In genomic region chr4:129555862-129556531, GRCm38 (mm10) we compare ENCODE assay signal across 8 mouse cellular contexts. TPM values are rescaled to one million over a fixed set of nuclear protein-coding genes. Genes with fewer than 3 reads are reported as not detected.
DNase-seq lines count a peak whose midpoint lies in the region; ATAC-seq and TF ChIP-seq lines count a peak whose summit lies in the region.

No protein-coding gene starts in this region.

- peak overlapping the region; percentile 71 for H3K9ac ChIP-seq in limb, embryonic 13.5 days
- peak overlapping the region; percentile 37 for H3K9ac ChIP-seq in neural tube, embryonic 14.5 days (replicated peaks; ENCODE audit: low read depth, low read length)

- intact Hi-C loops in gastrocnemius, adult 2 months (cut with DNase I) = no loop called here
- intact Hi-C loops in gastrocnemius, postnatal 14 days (cut with DNase I; ENCODE audit: low total_unique reads) = no loop called here

- H3K4me3 ChIP-seq in gastrocnemius, adult 2 months = peak overlapping the region; percentile 79
- H3K4me3 ChIP-seq in spleen, adult 2 months (ENCODE audit: extremely low read depth, insufficient read depth, insufficient read length) = peak overlapping the region; percentile 69
- peak overlapping the region; percentile 61 for H3K4me3 ChIP-seq in limb, embryonic 13.5 days
- peak overlapping the region; percentile 30 for H3K4me3 ChIP-seq in neural tube, embryonic 14.5 days (ENCODE audit: low read depth, low read length)

- H3K9me3 ChIP-seq in limb, embryonic 13.5 days = no peaks in the 10 kb centered on the region
- no peaks in the 10 kb centered on the region for H3K9me3 ChIP-seq in neural tube, embryonic 14.5 days (ENCODE audit: control insufficient read depth, low read length)

- peaks cover 24% of the 10 kb centered on the region; the same call in 1 of the 2 replicates for H3K4me1 ChIP-seq in spleen, adult 2 months (ENCODE audit: control insufficient read depth, insufficient read depth, insufficient read length)
- H3K4me1 ChIP-seq in limb, embryonic 13.5 days = peaks cover 21% of the 10 kb centered on the region
- peaks cover 2% of the 10 kb centered on the region; the same call in 1 of the 2 replicates for H3K4me1 ChIP-seq in neural tube, embryonic 14.5 days (ENCODE audit: control insufficient read depth, insufficient read depth, low read length)

- WGBS in spleen, adult 2 months = 13% methylated on average over 24 of the region's 24 CpGs
- WGBS in limb, embryonic 13.5 days = under 1% methylated on average over 24 of the region's 24 CpGs
- WGBS in neural tube, embryonic 14.5 days = under 1% methylated on average over 24 of the region's 24 CpGs

- no peak for TF ChIP-seq CTCF in gastrocnemius, adult 2 months (IDR thresholded peaks at IDR 0.05)
- TF ChIP-seq CTCF in spleen, adult 2 months (IDR thresholded peaks at IDR 0.05; ENCODE audit: extremely low read depth, insufficient read depth, insufficient read length, insufficient replicate concordance) = no peak

- H3K27me3 ChIP-seq in spleen, adult 2 months (ENCODE audit: control insufficient read depth, insufficient read depth, low read length) = no peaks in the 10 kb centered on the region
- H3K27me3 ChIP-seq in limb, embryonic 13.5 days = no peaks in the 10 kb centered on the region
- no peaks in the 10 kb centered on the region for H3K27me3 ChIP-seq in neural tube, embryonic 14.5 days (ENCODE audit: control insufficient read depth, insufficient read depth, low read length)

- peak overlapping the region; percentile 93 for H3K4me2 ChIP-seq in limb, embryonic 13.5 days (replicated peaks)
- peak overlapping the region; percentile 52 for H3K4me2 ChIP-seq in neural tube, embryonic 14.5 days (ENCODE audit: low read depth, low read length)

- ATAC-seq in granulocyte monocyte progenitor cell, adult 5-6 weeks (replicated peaks; ENCODE audit: poor library complexity, severe bottlenecking) = peak; percentile 36
- peak; percentile 64 for ATAC-seq in limb, embryonic 13.5 days (ENCODE audit: low FRiP score, low read depth)
- ATAC-seq in neural tube, embryonic 14.5 days (ENCODE audit: low read depth) = peak; percentile 80

- 0 out of 2 replicates have a peak, but pooled peaks cover 1% of the 10 kb centered on the region for H3K36me3 ChIP-seq in spleen, adult 2 months (ENCODE audit: control insufficient read depth, insufficient read depth, low read length)
- no peaks in the 10 kb centered on the region for H3K36me3 ChIP-seq in limb, embryonic 13.5 days
- H3K36me3 ChIP-seq in neural tube, embryonic 14.5 days (ENCODE audit: control insufficient read depth, insufficient read depth, low read length) = no peaks in the 10 kb centered on the region

- no peak for TF ChIP-seq POLR2A in spleen, adult 2 months (IDR thresholded peaks at IDR 0.05; ENCODE audit: low read depth, low read length)

- peak overlapping the region; percentile 80 for H3K27ac ChIP-seq in gastrocnemius, adult 2 months
- H3K27ac ChIP-seq in spleen, adult 2 months (ENCODE audit: insufficient read depth, low read length) = no peak overlapping the region
- H3K27ac ChIP-seq in limb, embryonic 13.5 days = peak overlapping the region; percentile 77
- peak overlapping the region; percentile 3 for H3K27ac ChIP-seq in neural tube, embryonic 14.5 days (ENCODE audit: low read depth, low read length)

- no peak for DNase-seq in gastrocnemius, adult 2 months
- no peak for DNase-seq in gastrocnemius, postnatal 14 days
- no peak for DNase-seq in spleen, adult 2 months (ENCODE audit: low read depth in 1 of 2, low spot score in 2 of 2)
- DNase-seq in spleen, adult 12 weeks (ENCODE audit: low spot score) = no peak
- DNase-seq in retina, embryonic 14.5 days (ENCODE audit: low spot score) = no peak

RNA-seq across cellular contexts. Expression of gene Hdac1, which starts 13.5 kb away (rescaled TPM):
- 10 to 100 TPM in 1 of 2 experiments, 1 to 10 TPM in 1; 9.1 to 10.6 TPM for total RNA-seq in gastrocnemius, adult 2 months (2021)
- total RNA-seq in gastrocnemius, postnatal 14 days (2021) = 10 to 100 TPM; 14.9 to 16.9 TPM
- polyA plus RNA-seq in spleen, adult 2 months (2012; rRNA removed) = 55.1 and 69.0 TPM in 2 replicates
- total RNA-seq in granulocyte monocyte progenitor cell, adult 5-6 weeks (2014; fragmentation: Nextera tagmentation) = 109 and 142 TPM in 2 replicates
- 62.6 and 74.9 TPM in 2 replicates for total RNA-seq in granulocyte monocyte progenitor cell, adult 5-6 weeks (2017)
- polyA plus RNA-seq in limb, embryonic 13.5 days (2015; fragmentation: Nextera tagmentation; extraction: Ambion mirVana) = 244 and 251 TPM in 2 replicates
- 67.2 and 94.0 TPM in 2 replicates for polyA plus RNA-seq in neural tube, embryonic 14.5 days (2014; fragmentation: Nextera tagmentation; extraction: Ambion mirVana)

RNA-seq across cellular contexts. Expression of gene Lck, which starts 17.4 kb away (rescaled TPM):
- not detected for total RNA-seq in gastrocnemius, adult 2 months (2021)
- total RNA-seq in gastrocnemius, postnatal 14 days (2021) = under 1 TPM; 0.37 to 0.44 TPM
- polyA plus RNA-seq in spleen, adult 2 months (2012; rRNA removed) = 109 and 117 TPM in 2 replicates
- 0.15 and 5.8 TPM in 2 replicates for total RNA-seq in granulocyte monocyte progenitor cell, adult 5-6 weeks (2014; fragmentation: Nextera tagmentation)
- 2.5 and 4.8 TPM in 2 replicates for total RNA-seq in granulocyte monocyte progenitor cell, adult 5-6 weeks (2017)
- polyA plus RNA-seq in limb, embryonic 13.5 days (2015; fragmentation: Nextera tagmentation; extraction: Ambion mirVana) = 11.1 and 12.1 TPM in 2 replicates
- polyA plus RNA-seq in neural tube, embryonic 14.5 days (2014; fragmentation: Nextera tagmentation; extraction: Ambion mirVana) = 10.0 and 10.5 TPM in 2 replicates

RNA-seq across cellular contexts. Expression of gene Fam167b, which starts 22.4 kb away (rescaled TPM):
- total RNA-seq in gastrocnemius, adult 2 months (2021) = not detected
- total RNA-seq in gastrocnemius, postnatal 14 days (2021) = under 1 TPM; 0.62 to 0.66 TPM
- 10.9 and 17.2 TPM in 2 replicates for polyA plus RNA-seq in spleen, adult 2 months (2012; rRNA removed)
- total RNA-seq in granulocyte monocyte progenitor cell, adult 5-6 weeks (2014; fragmentation: Nextera tagmentation) = not detected in 2 replicates
- total RNA-seq in granulocyte monocyte progenitor cell, adult 5-6 weeks (2017) = not detected in 2 replicates
- polyA plus RNA-seq in limb, embryonic 13.5 days (2015; fragmentation: Nextera tagmentation; extraction: Ambion mirVana) = 4.5 and 5.1 TPM in 2 replicates
- not detected in 2 replicates for polyA plus RNA-seq in neural tube, embryonic 14.5 days (2014; fragmentation: Nextera tagmentation; extraction: Ambion mirVana)

RNA-seq across cellular contexts. Expression of gene Marcksl1, which starts 42.6 kb away (rescaled TPM):
- total RNA-seq in gastrocnemius, adult 2 months (2021) = 1 to 10 TPM in 1 of 2 experiments, under 1 TPM in 1; 0.69 to 1.1 TPM
- 10 to 100 TPM in 1 of 2 experiments, 1 to 10 TPM in 1; 9.2 to 14.4 TPM for total RNA-seq in gastrocnemius, postnatal 14 days (2021)
- polyA plus RNA-seq in spleen, adult 2 months (2012; rRNA removed) = 44.0 and 55.7 TPM in 2 replicates
- 27.6 and 45.5 TPM in 2 replicates for total RNA-seq in granulocyte monocyte progenitor cell, adult 5-6 weeks (2014; fragmentation: Nextera tagmentation)
- total RNA-seq in granulocyte monocyte progenitor cell, adult 5-6 weeks (2017) = 28.4 and 29.9 TPM in 2 replicates
- 957 and 1,008 TPM in 2 replicates for polyA plus RNA-seq in limb, embryonic 13.5 days (2015; fragmentation: Nextera tagmentation; extraction: Ambion mirVana)
- polyA plus RNA-seq in neural tube, embryonic 14.5 days (2014; fragmentation: Nextera tagmentation; extraction: Ambion mirVana) = 1,581 and 1,634 TPM in 2 replicates

RNA-seq across cellular contexts. Expression of gene Eif3i, which starts 44.5 kb away (rescaled TPM):
- total RNA-seq in gastrocnemius, adult 2 months (2021) = 100 to 1,000 TPM; 134 to 137 TPM
- 100 to 1,000 TPM; 135 to 141 TPM for total RNA-seq in gastrocnemius, postnatal 14 days (2021)
- polyA plus RNA-seq in spleen, adult 2 months (2012; rRNA removed) = 185 and 203 TPM in 2 replicates
- total RNA-seq in granulocyte monocyte progenitor cell, adult 5-6 weeks (2014; fragmentation: Nextera tagmentation) = 335 and 353 TPM in 2 replicates
- total RNA-seq in granulocyte monocyte progenitor cell, adult 5-6 weeks (2017) = 257 and 296 TPM in 2 replicates
- 285 and 288 TPM in 2 replicates for polyA plus RNA-seq in limb, embryonic 13.5 days (2015; fragmentation: Nextera tagmentation; extraction: Ambion mirVana)
- 206 and 221 TPM in 2 replicates for polyA plus RNA-seq in neural tube, embryonic 14.5 days (2014; fragmentation: Nextera tagmentation; extraction: Ambion mirVana)
